Mouse (Mus musculus) cortical plate, adult 2 months (tissue): ENCODE results near the gene Slc12a9.

ENCODE experiments used
- CTCF ChIP-seq: fragments of 200-500 bp; IDR thresholded peaks from 2 replicates; pipeline ENCODE4 v1.5.1; 2011; ENCODE audit warnings: mild to moderate bottlenecking, control low read depth, low read length; ENCODE audit not compliant: insufficient read depth; ENCODE audit errors: extremely low read depth
- POLR2A ChIP-seq: fragments of 200-500 bp; IDR thresholded peaks from 2 replicates; pipeline ENCODE4 v1.6.1; 2011; ENCODE audit warnings: mild to moderate bottlenecking, low read length, control low read depth; ENCODE audit not compliant: insufficient read depth; ENCODE audit errors: extremely low read depth

DNA sequence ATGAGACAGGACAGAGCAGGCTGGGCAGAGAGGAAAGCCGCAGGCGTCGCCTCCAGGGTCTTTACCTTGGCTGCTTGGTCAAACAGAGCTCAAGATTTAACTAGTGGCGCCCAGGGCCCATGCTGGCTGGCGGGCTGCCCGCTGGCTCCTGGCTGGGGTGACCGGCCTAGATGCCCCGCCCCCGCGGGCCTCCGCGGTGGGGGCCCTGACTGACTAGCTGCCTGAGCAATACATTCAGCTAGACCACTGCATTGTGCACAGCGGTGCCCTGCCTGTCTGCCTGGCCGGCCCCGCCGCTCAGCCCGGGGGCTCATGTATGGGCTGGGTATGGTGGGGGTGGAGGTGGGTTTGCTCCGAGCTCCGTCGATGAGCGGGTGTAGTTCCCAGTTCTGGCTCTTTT lies 32.1 kb downstream of the Slc12a9 start:
- TF ChIP-seq CTCF (no peak), POLR2A (no peak)
